12 mouse cellular contexts compared by ENCODE assay signal in the genomic region with DNA sequence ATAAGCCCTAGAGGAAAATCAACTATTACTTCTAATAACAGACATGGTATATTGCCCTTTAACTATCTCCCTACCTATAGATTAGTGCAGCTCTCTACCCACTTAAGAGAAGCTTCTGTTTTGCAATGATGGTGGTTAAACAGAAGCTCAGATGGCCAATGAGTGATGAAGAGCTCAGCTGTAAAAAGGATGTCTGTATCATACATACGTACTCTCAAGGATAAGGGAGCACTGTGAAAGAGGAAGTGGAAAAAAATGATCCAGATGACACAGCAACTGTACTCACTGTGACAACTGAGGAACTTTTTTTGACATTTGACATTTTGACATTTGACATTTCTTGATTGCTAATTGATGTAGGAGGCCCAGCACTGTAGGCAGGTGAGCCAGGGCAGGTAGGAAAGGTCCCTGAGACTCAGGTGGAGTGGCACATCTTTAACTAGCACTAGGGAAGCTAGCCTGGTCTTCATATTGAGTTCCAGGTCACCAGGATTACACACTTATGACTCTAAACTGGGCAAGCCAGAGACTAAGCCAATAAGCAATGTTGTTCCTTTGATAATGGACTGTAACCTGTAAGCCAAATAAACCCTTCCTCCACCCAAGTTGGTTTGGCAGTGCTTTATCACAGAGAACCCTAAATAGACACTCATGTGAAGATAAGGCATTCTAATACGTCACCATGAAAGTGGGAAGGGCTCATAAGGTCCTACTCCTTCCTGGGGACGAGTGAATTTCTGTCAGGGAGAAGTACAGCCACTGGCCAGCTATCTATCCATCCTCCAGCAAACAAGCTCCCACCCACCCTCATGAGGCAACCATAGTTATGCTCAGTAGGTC. TPM values are rescaled to one million over a fixed set of nuclear protein-coding genes. Genes with fewer than 3 reads are reported as not detected.
DNase-seq lines count a peak whose midpoint lies in the region; ATAC-seq and TF ChIP-seq lines count a peak whose summit lies in the region.
"Had no signal": no experiment of that assay in that cellular context is flagged by ENCODE, and none has a peak within 500 bp of the region (broad histone marks: within the 10 kb centered on the region; RNA-seq: fewer than 3 reads in every experiment).

No protein-coding gene starts in this region.

- intact Hi-C loops in gastrocnemius, adult 2 months (cut with DNase I): no loop called here

- peak overlapping the region; percentile 43; the same call in 1 of the 2 replicates for H3K27ac ChIP-seq in intestine, postnatal 0 days (ENCODE audit: low read depth, low read length)
- no peak overlapping the region for H3K27ac ChIP-seq in gastrocnemius, adult 2 months
- H3K27ac ChIP-seq: hindbrain, embryonic 10.5 days; kidney, postnatal 0 days; stomach, embryonic 15.5 days had no signal

- peak; percentile 69 to 71 for DNase-seq in heart, adult 9 months (ENCODE audit: low spot score in 2 of 2)
- DNase-seq in heart, postnatal 4 days: no peak
- DNase-seq in cerebellum, adult 11-12 months: no peak
- DNase-seq in gastrocnemius, adult 2 months: no peak
- no peak for DNase-seq in thymus, postnatal 0 days (ENCODE audit: low spot score)

- 29% methylated on average over 3 of the region's 3 CpGs for WGBS in intestine, postnatal 0 days

- peak; percentile 36; the same call in 1 of the 2 replicates for ATAC-seq in erythroblast, adult 5-6 weeks (replicated peaks; ENCODE audit: low FRiP score, poor library complexity, severe bottlenecking)
- no peak for ATAC-seq in intestine, postnatal 0 days
- peak; percentile 88 for ATAC-seq in neutrophil, adult 5-6 weeks (ENCODE audit: extremely low read depth, insufficient number of reproducible peaks, low FRiP score, poor library complexity, severe bottlenecking)
- ATAC-seq: forebrain, embryonic 14.5 days had no signal

- no peak overlapping the region for H3K4me3 ChIP-seq in intestine, postnatal 0 days (ENCODE audit: low read depth, low read length)
- H3K4me3 ChIP-seq in gastrocnemius, adult 2 months: no peak overlapping the region
- H3K4me3 ChIP-seq: hindbrain, embryonic 10.5 days; stomach, embryonic 15.5 days had no signal

- no peak overlapping the region for H3K9ac ChIP-seq in intestine, postnatal 0 days (ENCODE audit: low read depth, low read length)
- H3K9ac ChIP-seq: stomach, embryonic 15.5 days had no signal

- no peak for TF ChIP-seq CTCF in intestine, postnatal 0 days (IDR thresholded peaks at IDR 0.05; ENCODE audit: low read depth)
- no peak for TF ChIP-seq CTCF in gastrocnemius, adult 2 months (IDR thresholded peaks at IDR 0.05)

- peaks cover 40% of the 10 kb centered on the region for H3K36me3 ChIP-seq in intestine, postnatal 0 days (ENCODE audit: control insufficient read depth, insufficient read depth)

- no peaks in the 10 kb centered on the region for H3K27me3 ChIP-seq in intestine, postnatal 0 days (replicated peaks; ENCODE audit: control insufficient read depth, insufficient read depth, low read length)
- H3K27me3 ChIP-seq: stomach, embryonic 15.5 days had no signal

- H3K9me3 ChIP-seq in intestine, postnatal 0 days (ENCODE audit: control insufficient read depth): no peaks in the 10 kb centered on the region
- H3K9me3 ChIP-seq: hindbrain, embryonic 10.5 days; stomach, embryonic 15.5 days had no signal

- no peaks in the 10 kb centered on the region for H3K4me1 ChIP-seq in intestine, postnatal 0 days (replicated peaks; ENCODE audit: control insufficient read depth, insufficient read depth, low read length)

- H3K4me2 ChIP-seq in intestine, postnatal 0 days (replicated peaks; ENCODE audit: low read depth): no peak overlapping the region
- H3K4me2 ChIP-seq: stomach, embryonic 15.5 days had no signal

RNA-seq across cellular contexts. Expression of a gene that starts 4.9 kb away (rescaled TPM):
- 100 to 1,000 TPM; 179 to 190 TPM for total RNA-seq in heart, postnatal 4 days (2021)
- total RNA-seq in erythroblast, adult 5-6 weeks (2015; ENCODE audit: low replicate concordance): 125 and 127 TPM in 2 replicates
- total RNA-seq in erythroblast, adult 5-6 weeks (2017; ENCODE audit: low replicate concordance): 63.3 and 88.5 TPM in 2 replicates
- polyA plus RNA-seq in intestine, postnatal 0 days (2015; fragmentation: Nextera tagmentation; extraction: Ambion mirVana): 80.6 and 100 TPM in 2 replicates
- total RNA-seq in neutrophil, adult 5-6 weeks (2017): 22.2 and 27.1 TPM in 2 replicates
- 10 to 100 TPM; 13.2 to 16.2 TPM for total RNA-seq in gastrocnemius, adult 2 months (2021)
- polyA plus RNA-seq in thymus, postnatal 0 days (2015; fragmentation: Nextera tagmentation; extraction: Ambion mirVana): 427 and 439 TPM in 2 replicates

RNA-seq across cellular contexts. Expression of a gene that starts 31.0 kb away (rescaled TPM):
- total RNA-seq in heart, postnatal 4 days (2021): 1 to 10 TPM; 3.7 to 4.0 TPM
- total RNA-seq in erythroblast, adult 5-6 weeks (2015; ENCODE audit: low replicate concordance): 1.3 TPM in 1 of 2 replicates, not detected in the other
- not detected in 2 replicates for total RNA-seq in erythroblast, adult 5-6 weeks (2017; ENCODE audit: low replicate concordance)
- 9.6 and 9.9 TPM in 2 replicates for polyA plus RNA-seq in intestine, postnatal 0 days (2015; fragmentation: Nextera tagmentation; extraction: Ambion mirVana)
- 1.4 and 2.0 TPM in 2 replicates for total RNA-seq in neutrophil, adult 5-6 weeks (2017)
- 1 to 10 TPM in 1 of 2 experiments, under 1 TPM in 1; 0.86 to 1.3 TPM for total RNA-seq in gastrocnemius, adult 2 months (2021)
- polyA plus RNA-seq in thymus, postnatal 0 days (2015; fragmentation: Nextera tagmentation; extraction: Ambion mirVana): 2.2 and 2.8 TPM in 2 replicates

Comparison
In these comparisons a context has a peak if more than half of its experiments do, and no peak if none do; other contexts are left out.
1. DNase-seq: peak in heart, adult 9 months (2 of 2); none in heart, postnatal 4 days (single experiment), cerebellum, adult 11-12 months (single experiment), gastrocnemius, adult 2 months (single experiment) and thymus, postnatal 0 days (single experiment).